In genomic region chr12:31380878-31381277, GRCm38 (mm10) we compare ENCODE assay signal across 12 mouse cellular contexts. TPM values are rescaled to one million over a fixed set of nuclear protein-coding genes. Genes with fewer than 3 reads are reported as not detected.
A peak's percentile ranks its signal among the peaks of the same experiment; 100 is the strongest.
DNase-seq lines count a peak whose midpoint lies in the region; ATAC-seq lines count a peak whose summit lies in the region.
"Had no signal": no experiment of that assay in that cellular context is flagged by ENCODE, and none has a peak within 500 bp of the region (broad histone marks: within the 10 kb centered on the region; RNA-seq: fewer than 3 reads in every experiment).

No protein-coding gene starts in this region.

- no peak overlapping the region for H3K4me3 ChIP-seq in heart, embryonic 12.5 days
- H3K4me3 ChIP-seq in stomach, embryonic 16.5 days (replicated peaks; ENCODE audit: low read length), result no peak overlapping the region
- H3K4me3 ChIP-seq: limb, embryonic 12.5 days had no signal

- 0 out of 2 replicates have a peak, but pooled peaks have one; percentile 67 for ATAC-seq in heart, embryonic 12.5 days (ENCODE audit: insufficient number of reproducible peaks, low FRiP score)
- ATAC-seq in stomach, embryonic 16.5 days (ENCODE audit: insufficient read depth, low FRiP score), result 0 out of 2 replicates have a peak, but pooled peaks have one; percentile 33
- ATAC-seq: inflammation-experienced regulatory T-cells, adult 6 months had no signal

- 0% methylated on average over 2 of the region's 2 CpGs for WGBS in heart, embryonic 12.5 days
- 4% methylated on average over 2 of the region's 2 CpGs for WGBS in stomach, embryonic 16.5 days

- H3K9me3 ChIP-seq in heart, embryonic 12.5 days (replicated peaks), result no peaks in the 10 kb centered on the region
- H3K9me3 ChIP-seq in stomach, embryonic 16.5 days (replicated peaks; ENCODE audit: control insufficient read depth, low read length), result no peaks in the 10 kb centered on the region
- H3K9me3 ChIP-seq: limb, embryonic 12.5 days had no signal

- H3K4me1 ChIP-seq in heart, embryonic 12.5 days (replicated peaks), result peaks cover 10% of the 10 kb centered on the region
- H3K4me1 ChIP-seq in stomach, embryonic 16.5 days (ENCODE audit: control insufficient read depth, insufficient read depth, low read length), result peaks cover 10% of the 10 kb centered on the region; the same call in 1 of the 2 replicates

- no peak overlapping the region for H3K9ac ChIP-seq in heart, embryonic 12.5 days
- no peak overlapping the region for H3K9ac ChIP-seq in stomach, embryonic 16.5 days (ENCODE audit: low read length)
- H3K9ac ChIP-seq: limb, embryonic 12.5 days had no signal

- H3K36me3 ChIP-seq in heart, embryonic 12.5 days, result no peaks in the 10 kb centered on the region
- H3K36me3 ChIP-seq in stomach, embryonic 16.5 days (ENCODE audit: control insufficient read depth, insufficient read depth, low read length), result no peaks in the 10 kb centered on the region
- H3K36me3 ChIP-seq: limb, embryonic 12.5 days had no signal

- H3K27ac ChIP-seq in heart, embryonic 12.5 days (ENCODE audit: poor library complexity, severe bottlenecking), result 0 out of 2 replicates have a peak overlapping the region, but pooled peaks have one; percentile 18
- H3K27ac ChIP-seq in stomach, embryonic 16.5 days (ENCODE audit: low read length), result 0 out of 2 replicates have a peak overlapping the region, but pooled peaks have one; percentile 18
- H3K27ac ChIP-seq: limb, embryonic 12.5 days had no signal

- intact Hi-C loops in heart, postnatal 14 days (cut with DNase I), result no loop called here
- intact Hi-C loops in left cerebral cortex, postnatal 36 days (cut with DNase I), result no loop called here

- DNase-seq in heart, postnatal 14 days, result no peak
- peak; percentile 34 to 40 for DNase-seq in kidney, postnatal 4 days
- no peak for DNase-seq in kidney, adult 9 months
- peak; percentile 19 for DNase-seq in right cerebral cortex, postnatal 4 days
- DNase-seq in right cerebral cortex, postnatal 36 days (ENCODE audit: low spot score in 2 of 2), result no peak
- DNase-seq in left cerebral cortex, postnatal 36 days (ENCODE audit: low spot score in 2 of 2), result no peak
- DNase-seq: cerebellum, adult 9-10 months had no signal

- H3K27me3 ChIP-seq in heart, embryonic 12.5 days (replicated peaks), result no peaks in the 10 kb centered on the region
- H3K27me3 ChIP-seq in stomach, embryonic 16.5 days (ENCODE audit: control insufficient read depth, insufficient read depth, low read length), result no peaks in the 10 kb centered on the region
- H3K27me3 ChIP-seq: limb, embryonic 12.5 days had no signal

- no peak overlapping the region for H3K4me2 ChIP-seq in heart, embryonic 12.5 days
- no peak overlapping the region for H3K4me2 ChIP-seq in stomach, embryonic 16.5 days (ENCODE audit: low read depth, low read length)
- H3K4me2 ChIP-seq: limb, embryonic 12.5 days had no signal

RNA-seq across cellular contexts. Expression of gene Slc26a3, which starts 9.8 kb away (rescaled TPM):
- 0.10 TPM in 1 of 2 replicates, not detected in the other for polyA plus RNA-seq in heart, embryonic 12.5 days (2016; fragmentation: Nextera tagmentation; extraction: Ambion mirVana)
- total RNA-seq in heart, postnatal 14 days (2021), result 1 to 10 TPM; 1.1 to 2.0 TPM
- polyA plus RNA-seq in stomach, embryonic 16.5 days (2015; fragmentation: Nextera tagmentation; extraction: Ambion mirVana), result 3.7 and 4.9 TPM in 2 replicates
- total RNA-seq in left cerebral cortex, postnatal 36 days (2021), result under 1 TPM; 0.15 to 0.43 TPM
- total RNA-seq: gastrocnemius, adult 18-20 months had no signal
- polyA plus RNA-seq: inflammation-experienced regulatory T-cells, adult 6 months; limb, embryonic 12.5 days had no signal

RNA-seq across cellular contexts. Expression of gene Dld, which starts 29.6 kb away (rescaled TPM):
- polyA plus RNA-seq in heart, embryonic 12.5 days (2016; fragmentation: Nextera tagmentation; extraction: Ambion mirVana), result 235 and 238 TPM in 2 replicates
- 100 to 1,000 TPM; 382 to 401 TPM for total RNA-seq in heart, postnatal 14 days (2021)
- 124 and 145 TPM in 2 replicates for polyA plus RNA-seq in stomach, embryonic 16.5 days (2015; fragmentation: Nextera tagmentation; extraction: Ambion mirVana)
- total RNA-seq in left cerebral cortex, postnatal 36 days (2021), result 100 to 1,000 TPM; 107 to 108 TPM

Comparison
In these comparisons a context has a peak if more than half of its experiments do, and no peak if none do; other contexts are left out.
1. DNase-seq: peak in kidney, postnatal 4 days (2 of 2) and right cerebral cortex, postnatal 4 days (single experiment); none in heart, postnatal 14 days (0 of 2), kidney, adult 9 months (single experiment), right cerebral cortex, postnatal 36 days (0 of 2) and left cerebral cortex, postnatal 36 days (0 of 2).